10 mouse cellular contexts compared by ENCODE assay signal in genomic region chr16:82661015-82661414, GRCm38 (mm10).
DNase-seq lines count a peak whose midpoint lies in the region; TF ChIP-seq lines count a peak whose summit lies in the region.
"Had no signal": no experiment of that assay in that cellular context is flagged by ENCODE, and none has a peak within 500 bp of the region (broad histone marks: within the 10 kb centered on the region; RNA-seq: fewer than 3 reads in every experiment).

No protein-coding gene starts in this region.

- no peak for TF ChIP-seq POLR2A in brain, embryonic 14.5 days (IDR thresholded peaks at IDR 0.05; ENCODE audit: borderline replicate concordance, extremely low read depth, insufficient read depth, insufficient read length, poor library complexity, severe bottlenecking)

- peak; percentile 92 for DNase-seq in brain, embryonic 14.5 days (ENCODE audit: low read depth)
- DNase-seq in cerebellum, adult 11 months: peak; percentile 83
- DNase-seq in frontal cortex, postnatal 36 days (ENCODE audit: low spot score in 2 of 2): peak; percentile 8 to 62
- DNase-seq in left cerebral cortex, adult 8-10 months (ENCODE audit: low spot score in 2 of 2): peak; percentile 2 to 43
- DNase-seq in gastrocnemius, postnatal 10 days: no peak
- DNase-seq in testis, postnatal 10 days (ENCODE audit: low spot score): no peak
- DNase-seq in retina, embryonic 14.5 days (ENCODE audit: low spot score): no peak
- DNase-seq: heart, postnatal 14 days; liver, embryonic 13.5 days; thymus, adult 18-20 months had no signal

- TF ChIP-seq CTCF in brain, embryonic 14.5 days (IDR thresholded peaks at IDR 0.05; ENCODE audit: borderline replicate concordance, extremely low read depth, insufficient read depth, insufficient read length): no peak

Comparison
In these comparisons a context has a peak if more than half of its experiments do, and no peak if none do; other contexts are left out.
1. DNase-seq: peak in brain, embryonic 14.5 days (single experiment), cerebellum, adult 11 months (single experiment), frontal cortex, postnatal 36 days (2 of 2) and left cerebral cortex, adult 8-10 months (2 of 2); none in gastrocnemius, postnatal 10 days (single experiment), testis, postnatal 10 days (single experiment) and retina, embryonic 14.5 days (single experiment).